Mouse (Mus musculus): ENCODE measurements at regions not wholly inside any gene's neighbourhood (a gene's known extent, or its start where the extent isn't known, plus 50 kb on each side); places are given as distances from the start of the nearest gene placed in this dataset.

DNA sequence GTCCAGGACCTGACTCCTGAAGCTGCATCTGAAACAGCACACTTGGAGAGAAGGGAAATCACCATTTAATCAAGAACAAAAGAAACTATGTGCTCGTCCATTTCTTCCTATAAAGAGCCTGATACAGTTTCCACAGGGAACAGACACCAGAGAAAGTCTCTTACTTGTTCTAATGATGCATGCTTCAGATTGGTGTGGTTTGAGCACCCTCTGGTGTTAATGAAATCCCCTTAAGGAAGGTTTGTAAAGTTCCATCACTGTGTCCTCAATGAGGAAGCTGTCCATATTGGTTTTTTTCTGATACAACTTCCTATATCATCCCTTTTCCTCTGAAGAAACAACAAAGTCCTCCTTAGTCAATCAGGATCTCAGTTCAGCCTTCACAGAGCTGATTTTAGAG, 591.2 kb downstream of the Adam6a start:
- WGBS = 46% methylated on average over 1 of the region's 1 CpGs
- no peak for TF ChIP-seq CTCF (IDR thresholded peaks at IDR 0.05)
- no peak overlapping the region for H3K27ac ChIP-seq (ENCODE audit: low read depth, low read length)

DNA sequence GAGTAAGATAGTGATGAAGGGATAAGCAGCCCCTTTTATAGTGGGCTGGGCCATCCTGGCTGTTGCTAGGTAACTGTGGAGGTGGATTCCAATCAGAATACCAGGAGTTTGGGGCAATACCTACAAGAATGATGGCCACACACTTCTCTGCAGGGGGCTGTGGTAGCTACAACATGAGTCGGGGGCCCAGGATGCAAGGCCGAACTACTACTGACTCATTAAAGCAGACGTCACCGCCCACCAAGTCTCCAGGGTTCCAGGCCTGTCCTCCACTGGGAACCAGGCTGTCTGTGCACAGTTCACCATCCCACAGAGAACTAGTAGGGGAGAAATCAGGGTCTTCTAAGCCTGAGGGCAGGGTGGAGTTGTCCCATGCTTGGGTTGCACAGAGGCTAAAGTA, 605.1 kb downstream of the Adam6a start:
- 88% methylated on average over 4 of the region's 4 CpGs for WGBS
- Histone ChIP-seq H3K4me3 (ENCODE audit: low read depth, low read length) (no peak overlapping the region), H3K36me3 (ENCODE audit: insufficient read depth, low read length) (no peaks in the 10 kb centered on the region), H3K4me1 (ENCODE audit: insufficient read depth, low read length) (no peaks in the 10 kb centered on the region), H3K9ac (replicated peaks; ENCODE audit: low read length, poor library complexity, severe bottlenecking) (no peak overlapping the region), H3K9me3 (ENCODE audit: low read length) (peaks cover 49% of the 10 kb centered on the region), H3K27ac (ENCODE audit: low read depth, low read length) (no peak overlapping the region), H3K4me2 (ENCODE audit: low read depth, low read length, poor library complexity, severe bottlenecking) (no peak overlapping the region), H3K27me3 (ENCODE audit: insufficient read depth, low read length) (no peaks in the 10 kb centered on the region)
- TF ChIP-seq CTCF (IDR thresholded peaks at IDR 0.05) = no peak
- DNase-seq (ENCODE audit: low spot score) = no peak
- no peak for ATAC-seq (ENCODE audit: low FRiP score)

More for the DNA sequence above, 591.2 kb downstream of the Adam6a start:
- ATAC-seq (ENCODE audit: low FRiP score) = no peak
- H3K4me2 ChIP-seq (ENCODE audit: low read depth, low read length, poor library complexity, severe bottlenecking) = no peak overlapping the region
- H3K4me1 ChIP-seq (ENCODE audit: insufficient read depth, low read length) = no peaks in the 10 kb centered on the region
- H3K27me3 ChIP-seq (ENCODE audit: insufficient read depth, low read length) = no peaks in the 10 kb centered on the region
- peaks cover 33% of the 10 kb centered on the region for H3K9me3 ChIP-seq (ENCODE audit: low read length)
- H3K4me3 ChIP-seq (ENCODE audit: low read depth, low read length) = no peak overlapping the region
- DNase-seq (ENCODE audit: low spot score) = no peak
- H3K9ac ChIP-seq (replicated peaks; ENCODE audit: low read length, poor library complexity, severe bottlenecking) = no peak overlapping the region
- no peaks in the 10 kb centered on the region for H3K36me3 ChIP-seq (ENCODE audit: insufficient read depth, low read length)

GRCm38 (mm10) chr12:114172305-114172704, 628.6 kb downstream of the Adam6a start:
- Histone ChIP-seq H3K4me1 (ENCODE audit: insufficient read depth, low read length) (no peaks in the 10 kb centered on the region), H3K36me3 (ENCODE audit: insufficient read depth, low read length) (no peaks in the 10 kb centered on the region), H3K27ac (ENCODE audit: low read depth, low read length) (no peak overlapping the region), H3K27me3 (ENCODE audit: insufficient read depth, low read length) (no peaks in the 10 kb centered on the region), H3K9ac (replicated peaks; ENCODE audit: low read length, poor library complexity, severe bottlenecking) (no peak overlapping the region), H3K4me2 (ENCODE audit: low read depth, low read length, poor library complexity, severe bottlenecking) (no peak overlapping the region), H3K9me3 (ENCODE audit: low read length) (peaks cover 12% of the 10 kb centered on the region), H3K4me3 (ENCODE audit: low read depth, low read length) (no peak overlapping the region)
- TF ChIP-seq CTCF (IDR thresholded peaks at IDR 0.05) = no peak
- 79% methylated on average over 2 of the region's 2 CpGs for WGBS
- ATAC-seq (ENCODE audit: low FRiP score) (no peak), DNase-seq (ENCODE audit: low spot score) (no peak)

- no peak for ATAC-seq (ENCODE audit: low FRiP score)
- no peaks in the 10 kb centered on the region for H3K36me3 ChIP-seq (ENCODE audit: insufficient read depth, low read length)
- H3K4me1 ChIP-seq (ENCODE audit: insufficient read depth, low read length) = no peaks in the 10 kb centered on the region
- no peak overlapping the region for H3K4me2 ChIP-seq (ENCODE audit: low read depth, low read length, poor library complexity, severe bottlenecking)
- WGBS = 57% methylated on average over 1 of the region's 1 CpGs
- no peak for TF ChIP-seq CTCF (IDR thresholded peaks at IDR 0.05)
- H3K27me3 ChIP-seq (ENCODE audit: insufficient read depth, low read length) = no peaks in the 10 kb centered on the region
- no peak overlapping the region for H3K27ac ChIP-seq (ENCODE audit: low read depth, low read length)
- no peak overlapping the region for H3K4me3 ChIP-seq (ENCODE audit: low read depth, low read length)
- peaks cover 42% of the 10 kb centered on the region for H3K9me3 ChIP-seq (ENCODE audit: low read length)
- H3K9ac ChIP-seq (replicated peaks; ENCODE audit: low read length, poor library complexity, severe bottlenecking) = no peak overlapping the region
- DNase-seq (ENCODE audit: low spot score) = no peak
These were observed 655.8 kb downstream of the Adam6a start for GRCm38 (mm10) chr12:114199521-114199920.

DNA sequence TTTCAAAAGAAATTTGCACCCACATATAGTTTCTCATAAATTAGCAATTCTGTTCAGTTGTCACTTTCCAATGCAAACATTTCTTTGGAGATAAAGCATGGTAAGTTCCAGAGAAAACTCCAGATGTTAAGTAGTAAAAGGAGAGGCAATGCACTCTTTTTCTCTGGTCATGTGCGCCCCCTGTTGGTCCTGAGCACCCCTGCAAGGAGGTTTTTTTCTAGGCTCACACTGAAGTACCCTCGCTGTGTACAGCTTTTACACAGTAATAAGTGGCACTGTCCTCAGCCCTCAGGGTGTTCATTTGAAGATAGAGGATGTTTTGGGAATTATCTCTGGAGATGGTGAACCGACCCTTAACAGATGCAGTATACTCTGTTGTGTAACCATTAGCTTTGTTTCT, 678.8 kb downstream of the Adam6a start:
- no peaks in the 10 kb centered on the region for H3K4me1 ChIP-seq (ENCODE audit: insufficient read depth, low read length)
- H3K4me3 ChIP-seq (ENCODE audit: low read depth, low read length) = no peak overlapping the region
- H3K9me3 ChIP-seq (ENCODE audit: low read length) = peaks cover 21% of the 10 kb centered on the region
- H3K4me2 ChIP-seq (ENCODE audit: low read depth, low read length, poor library complexity, severe bottlenecking) = no peak overlapping the region
- 32% methylated on average over 3 of the region's 3 CpGs for WGBS
- TF ChIP-seq CTCF (IDR thresholded peaks at IDR 0.05) = no peak
- DNase-seq (ENCODE audit: low spot score) = no peak
- no peaks in the 10 kb centered on the region for H3K27me3 ChIP-seq (ENCODE audit: insufficient read depth, low read length)
- no peak for ATAC-seq (ENCODE audit: low FRiP score)
- H3K9ac ChIP-seq (replicated peaks; ENCODE audit: low read length, poor library complexity, severe bottlenecking) = no peak overlapping the region
- no peak overlapping the region for H3K27ac ChIP-seq (ENCODE audit: low read depth, low read length)
- H3K36me3 ChIP-seq (ENCODE audit: insufficient read depth, low read length) = no peaks in the 10 kb centered on the region
